Mouse (Mus musculus): ENCODE data around the gene Ccr10. TPM values are rescaled to one million over a fixed set of nuclear protein-coding genes. Genes with fewer than 3 reads are reported as not detected.

Ccr10 gene
- polyA plus RNA-seq, 1 experiment: 0.19 TPM

DNA sequence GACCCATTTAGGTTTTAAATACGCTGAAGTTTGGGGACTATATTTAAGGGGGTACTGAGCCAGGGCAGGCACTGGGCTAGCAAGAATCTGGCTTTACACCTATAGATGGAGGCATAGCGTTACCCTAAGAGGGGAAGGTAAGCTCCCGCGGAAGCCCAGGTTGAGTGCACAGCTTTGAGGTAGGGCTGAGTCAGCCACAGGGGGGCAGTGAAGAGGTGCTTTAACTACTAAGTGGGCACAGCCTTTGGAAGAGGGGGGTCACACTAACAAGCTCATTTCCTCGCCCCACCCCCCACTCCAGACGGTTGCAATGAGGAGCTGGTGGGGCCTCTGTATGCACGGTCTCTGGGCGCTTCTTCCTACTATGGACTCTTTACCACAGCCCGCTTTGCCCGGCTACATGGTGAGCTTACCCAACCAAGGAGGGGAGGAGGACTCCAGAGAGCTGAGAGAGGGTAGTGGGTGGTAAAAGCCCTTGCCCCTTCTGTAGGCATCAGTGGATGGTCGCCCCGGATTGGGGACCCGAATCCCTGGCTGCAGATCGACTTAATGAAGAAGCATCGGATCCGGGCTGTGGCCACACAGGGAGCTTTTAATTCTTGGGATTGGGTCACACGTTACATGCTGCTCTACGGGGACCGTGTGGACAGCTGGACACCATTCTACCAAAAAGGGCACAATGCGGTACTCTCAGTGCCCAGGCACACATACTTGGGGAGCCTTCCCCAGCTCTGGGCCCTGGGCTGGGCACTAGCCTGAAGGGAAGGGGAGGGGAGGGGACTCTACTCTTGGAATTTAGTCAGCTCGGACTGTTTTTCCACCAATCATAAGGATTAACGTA lies 1.9 kb upstream of the Ccr10 start:
- DNase-seq (ENCODE audit: low read depth): peak; percentile 65
- peak; percentile 61; the same call in 1 of the 2 replicates for TF ChIP-seq CTCF (IDR thresholded peaks at IDR 0.05; ENCODE audit: borderline replicate concordance, extremely low read depth, insufficient read depth, insufficient read length)
- no peak for TF ChIP-seq POLR2A (IDR thresholded peaks at IDR 0.05; ENCODE audit: borderline replicate concordance, extremely low read depth, insufficient read depth, insufficient read length, poor library complexity, severe bottlenecking)

DNA sequence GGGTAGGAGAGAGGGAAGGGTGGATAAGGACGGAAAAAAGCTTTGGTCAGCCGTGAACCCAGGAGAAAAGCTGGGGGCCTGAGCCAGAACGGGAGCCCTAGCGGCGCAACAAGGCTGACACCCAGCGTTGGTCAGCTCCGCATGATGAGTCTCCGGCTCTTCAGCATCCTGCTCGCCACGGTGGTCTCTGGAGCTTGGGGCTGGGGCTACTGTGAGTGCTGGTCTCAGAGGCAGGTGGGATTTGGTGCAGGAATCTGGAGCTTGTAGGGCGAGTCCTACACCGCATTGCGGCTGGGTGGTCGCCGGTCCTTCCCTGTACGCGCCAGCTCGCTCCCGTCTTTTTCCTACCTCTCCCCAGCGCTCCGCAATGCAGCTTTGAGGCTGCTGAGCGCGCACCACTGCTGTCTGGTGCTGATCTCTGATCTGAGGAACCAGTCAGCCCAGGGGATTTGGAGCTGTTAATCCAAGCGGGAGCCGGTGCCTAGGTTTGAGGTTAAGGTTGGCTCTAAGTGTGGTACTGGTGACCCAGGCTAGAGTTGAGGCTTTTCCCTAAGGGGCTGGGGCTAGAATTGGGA lies 961 bp upstream of the Ccr10 start:
- TF ChIP-seq CTCF (IDR thresholded peaks at IDR 0.05; ENCODE audit: borderline replicate concordance, extremely low read depth, insufficient read depth, insufficient read length) (peak; percentile 34; the same call in 1 of the 2 replicates), POLR2A (IDR thresholded peaks at IDR 0.05; ENCODE audit: borderline replicate concordance, extremely low read depth, insufficient read depth, insufficient read length, poor library complexity, severe bottlenecking) (no peak)
- DNase-seq (ENCODE audit: low read depth): peak; percentile 51

DNA sequence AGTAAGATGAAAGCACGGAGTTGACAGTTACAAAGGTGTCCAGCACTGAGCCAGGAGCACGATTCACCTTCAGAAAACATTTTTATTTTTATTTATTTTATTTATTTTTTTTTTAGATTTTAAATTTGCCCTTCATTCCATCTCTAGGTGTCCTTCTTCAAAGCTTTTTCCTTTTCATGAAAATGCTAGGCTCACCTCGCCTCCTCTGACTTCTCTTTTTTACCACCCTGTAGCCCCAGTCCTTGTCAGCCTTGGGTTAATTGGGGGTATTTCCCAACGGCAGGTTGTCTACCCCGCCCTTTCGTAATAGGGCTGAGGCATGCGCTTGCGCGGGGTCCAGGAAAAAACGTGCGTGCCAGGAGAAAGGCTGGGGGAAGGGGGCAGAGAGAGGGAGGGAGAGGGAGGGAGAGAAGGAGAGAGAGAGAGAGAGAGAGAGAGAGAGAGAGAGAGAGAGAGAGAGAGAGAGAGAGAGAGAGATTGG lies 433 bp upstream of the Ccr10 start:
- DNase-seq (ENCODE audit: low read depth): peak; percentile 59
- no peak for TF ChIP-seq POLR2A (IDR thresholded peaks at IDR 0.05; ENCODE audit: borderline replicate concordance, extremely low read depth, insufficient read depth, insufficient read length, poor library complexity, severe bottlenecking)

DNA sequence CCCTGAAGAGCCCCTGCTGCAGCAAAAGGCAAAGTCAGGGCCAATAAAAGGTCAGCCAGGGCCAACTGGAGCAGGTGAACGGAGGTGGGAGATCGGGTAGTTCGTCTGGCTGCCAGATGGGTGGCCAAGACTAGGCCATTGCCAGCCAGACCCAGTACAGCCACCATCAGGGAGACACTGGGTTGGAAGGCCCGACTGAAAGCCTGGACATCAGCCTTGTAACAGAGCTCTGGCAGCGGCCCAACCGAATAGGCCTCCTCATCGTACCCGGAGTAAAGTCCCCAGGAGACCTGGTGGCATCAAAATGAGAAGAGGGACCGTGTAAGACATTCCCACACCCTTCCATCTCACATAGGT lies 876 bp downstream of the Ccr10 start:
- TF ChIP-seq POLR2A (IDR thresholded peaks at IDR 0.05; ENCODE audit: borderline replicate concordance, extremely low read depth, insufficient read depth, insufficient read length, poor library complexity, severe bottlenecking) (no peak), CTCF (IDR thresholded peaks at IDR 0.05; ENCODE audit: borderline replicate concordance, extremely low read depth, insufficient read depth, insufficient read length) (no peak)

DNA sequence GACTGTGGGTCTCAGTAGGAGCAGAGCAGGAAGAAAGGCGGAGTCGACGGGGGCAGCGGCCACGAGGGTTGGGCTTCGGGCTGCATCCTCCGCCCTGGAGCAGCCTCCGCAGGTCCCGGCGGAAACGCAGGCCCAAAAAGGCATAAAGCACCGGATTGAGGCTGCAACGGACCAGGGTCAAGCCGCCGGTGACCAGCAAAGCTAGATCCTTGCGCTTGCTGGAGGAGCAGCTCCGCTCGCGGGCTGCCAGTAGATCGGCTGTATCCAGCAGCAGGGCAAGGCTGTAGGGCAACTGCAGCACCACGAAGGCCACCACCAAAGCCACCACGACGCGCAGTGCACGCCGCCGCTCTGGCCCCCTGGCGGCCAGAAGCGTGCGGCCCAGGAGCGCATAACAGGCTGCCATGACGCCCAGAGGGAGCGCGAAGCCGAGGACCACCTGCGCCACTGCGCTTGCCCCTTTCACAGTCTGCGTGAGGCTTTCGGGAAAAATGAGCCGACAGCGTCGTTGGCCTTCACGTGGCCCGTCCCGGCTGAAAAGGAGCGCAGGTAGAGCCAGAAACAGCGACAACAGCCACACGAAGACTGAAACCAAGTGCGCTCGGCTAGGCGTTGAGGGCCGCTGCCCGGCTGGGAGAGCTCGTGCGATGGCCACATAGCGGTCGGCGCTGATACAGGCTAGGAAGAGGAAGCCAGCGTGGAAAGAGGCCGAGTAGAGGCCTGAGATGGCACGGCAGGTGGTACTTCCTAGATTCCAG lies 1.4 kb downstream of the Ccr10 start:
- DNase-seq (ENCODE audit: low read depth): peak; percentile 89
- no peak for TF ChIP-seq POLR2A (IDR thresholded peaks at IDR 0.05; ENCODE audit: borderline replicate concordance, extremely low read depth, insufficient read depth, insufficient read length, poor library complexity, severe bottlenecking)
- TF ChIP-seq CTCF (IDR thresholded peaks at IDR 0.05; ENCODE audit: borderline replicate concordance, extremely low read depth, insufficient read depth, insufficient read length): peak; percentile 91

More for the DNA sequence above, 876 bp downstream of the Ccr10 start:
- DNase-seq (ENCODE audit: low read depth): no peak

DNA sequence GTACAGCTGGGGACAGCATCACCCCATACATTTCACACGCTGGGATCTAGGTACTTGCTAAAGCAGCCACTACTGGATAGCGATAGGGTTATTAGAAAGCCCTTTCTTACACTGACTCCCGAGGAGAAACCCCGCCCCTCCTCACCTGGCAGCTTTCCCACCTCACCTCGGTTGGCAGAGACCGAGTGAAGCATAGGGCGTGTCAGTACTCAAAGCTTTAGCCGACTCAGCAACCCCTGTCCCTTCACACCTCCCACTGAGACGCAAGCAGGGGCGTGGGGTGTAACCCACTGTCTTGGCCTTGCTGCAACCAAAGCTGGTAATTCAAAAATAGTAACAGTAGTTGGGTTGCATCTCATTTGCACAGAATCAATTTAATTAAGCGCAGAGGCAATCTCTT lies 2.1 kb downstream of the Ccr10 start:
- DNase-seq (ENCODE audit: low read depth): no peak
- TF ChIP-seq CTCF (IDR thresholded peaks at IDR 0.05; ENCODE audit: borderline replicate concordance, extremely low read depth, insufficient read depth, insufficient read length): no peak

DNA sequence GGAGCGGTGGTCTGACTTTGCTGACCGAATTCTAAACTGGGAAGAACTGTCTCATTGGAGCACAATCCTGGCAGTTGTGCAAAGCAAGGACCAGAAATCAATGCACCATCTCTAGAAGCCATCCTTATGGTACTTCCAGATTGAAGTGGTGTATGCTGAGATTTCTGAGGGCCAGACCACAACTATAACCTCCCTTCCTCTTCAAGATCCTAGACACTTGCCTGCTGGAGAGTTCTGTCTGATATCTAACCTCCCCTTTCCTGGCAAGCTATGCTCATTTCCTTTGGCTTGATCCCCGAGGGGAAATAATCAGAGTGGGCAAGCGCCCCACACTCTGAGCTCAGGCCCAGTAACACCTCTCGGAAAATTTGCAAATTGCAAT lies 2.8 kb downstream of the Ccr10 start:
- TF ChIP-seq CTCF (IDR thresholded peaks at IDR 0.05; ENCODE audit: borderline replicate concordance, extremely low read depth, insufficient read depth, insufficient read length): no peak
- no peak for TF ChIP-seq POLR2A (IDR thresholded peaks at IDR 0.05; ENCODE audit: borderline replicate concordance, extremely low read depth, insufficient read depth, insufficient read length, poor library complexity, severe bottlenecking)
- DNase-seq (ENCODE audit: low read depth): no peak

DNA sequence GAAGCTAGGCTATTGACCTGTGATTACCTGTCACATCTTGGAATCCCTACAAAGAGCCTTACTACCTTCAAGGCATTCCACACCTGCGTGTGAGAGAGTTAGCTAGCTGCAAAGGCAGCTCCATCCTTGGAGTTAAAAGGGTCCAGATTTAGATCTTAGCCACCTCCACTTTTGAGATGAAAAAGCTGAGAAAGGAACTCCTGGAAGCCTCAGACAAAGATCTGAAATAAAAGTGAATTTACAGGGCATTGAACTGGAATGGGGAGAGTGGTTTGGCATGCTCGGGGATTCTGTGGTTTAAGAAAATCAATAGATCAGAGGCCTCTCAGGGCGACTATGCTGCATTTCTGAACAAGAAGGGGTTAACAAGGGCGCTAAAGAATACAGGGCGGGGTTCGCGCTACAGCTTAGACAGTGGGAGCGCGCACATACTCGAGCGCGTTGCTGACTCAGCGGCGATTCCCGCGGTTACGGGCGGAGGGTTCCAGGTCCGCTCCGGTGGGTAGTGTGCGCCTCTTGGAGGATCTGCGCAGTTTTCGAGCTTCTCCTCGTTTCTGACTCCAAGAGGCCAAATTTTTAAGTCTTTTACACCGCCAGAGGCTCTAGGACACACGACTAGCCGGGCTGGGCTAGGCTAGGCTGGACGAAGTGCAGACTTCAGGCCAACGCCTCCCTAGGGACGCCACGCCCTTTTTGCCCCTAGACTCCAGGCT lies 3.4 kb downstream of the Ccr10 start:
- TF ChIP-seq CTCF (IDR thresholded peaks at IDR 0.05; ENCODE audit: borderline replicate concordance, extremely low read depth, insufficient read depth, insufficient read length): no peak
- TF ChIP-seq POLR2A (IDR thresholded peaks at IDR 0.05; ENCODE audit: borderline replicate concordance, extremely low read depth, insufficient read depth, insufficient read length, poor library complexity, severe bottlenecking): peak; percentile 24; the same call in 1 of the 2 replicates
- DNase-seq (ENCODE audit: low read depth): peak; percentile 93

DNA sequence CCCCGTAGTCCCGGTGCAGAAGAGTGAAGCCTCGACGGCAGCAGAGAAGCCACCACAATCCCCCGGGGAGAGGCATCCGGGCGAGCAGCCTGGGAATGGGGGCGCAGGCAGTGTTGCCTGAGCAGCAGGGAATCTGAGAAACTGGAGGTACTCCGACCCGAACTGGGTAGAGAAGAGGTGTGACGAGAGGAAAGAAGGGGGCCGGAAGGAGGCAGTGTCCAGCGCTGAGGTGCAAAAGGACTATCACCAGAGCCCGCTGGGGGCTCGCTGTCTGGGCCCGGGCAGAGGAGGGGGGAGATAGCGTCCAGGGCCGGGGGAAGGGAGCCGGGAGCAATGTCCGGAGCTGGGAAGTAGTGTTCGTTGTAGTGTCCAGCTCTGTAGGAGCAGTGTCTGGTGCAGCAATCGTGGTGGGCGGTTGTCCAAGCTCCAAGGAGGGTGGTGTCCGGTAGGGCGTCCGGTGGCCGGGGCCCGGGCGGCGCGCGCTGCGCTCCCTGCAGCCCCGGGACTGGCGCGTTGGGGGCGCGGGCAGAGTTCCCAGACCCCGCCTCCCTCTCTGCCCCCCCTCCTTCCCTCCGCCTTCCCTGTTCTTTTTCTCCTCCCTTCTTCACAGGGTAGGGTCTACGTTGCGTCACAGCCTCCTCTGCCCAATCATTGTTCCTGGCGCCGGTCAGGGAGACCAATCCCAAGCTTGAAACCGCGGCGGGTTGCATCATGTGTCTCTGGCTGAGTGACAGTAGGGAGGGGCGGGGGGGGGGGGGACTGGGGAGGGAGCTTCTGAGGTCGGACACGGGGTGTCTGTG lies 4.2 kb downstream of the Ccr10 start, which contains the start of gene Plekhh3:
TSS of gene Plekhh3 (minus strand) at position 541 of the 800 bp plus-strand sequence.
- DNase-seq (ENCODE audit: low read depth): peak; percentile 100
- TF ChIP-seq POLR2A (IDR thresholded peaks at IDR 0.05; ENCODE audit: borderline replicate concordance, extremely low read depth, insufficient read depth, insufficient read length, poor library complexity, severe bottlenecking) (peak; percentile 79), CTCF (IDR thresholded peaks at IDR 0.05; ENCODE audit: borderline replicate concordance, extremely low read depth, insufficient read depth, insufficient read length) (no peak)

DNA sequence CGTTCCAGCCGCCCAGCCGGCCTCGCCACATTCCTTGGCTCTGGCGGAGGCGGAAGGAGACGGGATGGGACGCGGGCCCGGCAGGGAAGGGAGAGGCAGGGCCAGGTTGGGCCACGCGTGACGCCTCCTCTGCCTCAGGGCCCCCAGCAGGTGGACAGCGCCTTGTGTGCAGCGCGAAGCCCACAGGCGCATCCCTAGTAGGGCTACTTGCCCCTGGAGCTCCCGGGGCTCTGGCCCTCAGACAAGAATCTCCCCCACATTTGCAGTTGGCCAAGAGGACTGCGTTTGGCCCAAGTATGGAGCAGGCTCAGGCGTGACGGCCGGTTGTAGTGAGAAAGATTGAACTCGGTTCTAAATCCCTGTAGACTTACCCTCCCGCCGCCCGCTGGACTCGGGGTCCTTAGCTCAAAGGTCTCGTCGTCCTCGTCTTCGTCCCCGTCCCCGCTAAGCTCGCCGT lies 4.9 kb downstream of the Ccr10 start, which contains the start of gene Cntnap1:
TSS of gene Cntnap1 (plus strand) at position 170 of the 457 bp plus-strand sequence.
- DNase-seq (ENCODE audit: low read depth): no peak

More for the DNA sequence above, 4.9 kb downstream of the Ccr10 start, which contains the start of gene Cntnap1:
- no peak for TF ChIP-seq POLR2A (IDR thresholded peaks at IDR 0.05; ENCODE audit: borderline replicate concordance, extremely low read depth, insufficient read depth, insufficient read length, poor library complexity, severe bottlenecking)
- no peak for TF ChIP-seq CTCF (IDR thresholded peaks at IDR 0.05; ENCODE audit: borderline replicate concordance, extremely low read depth, insufficient read depth, insufficient read length)

All from brain, embryonic 14.5 days (tissue).